Mouse (Mus musculus): Measurements from ENCODE around the gene Tmem223.

GRCm38 (mm10) chr19:8760757-8761156, 10.0 kb upstream of the Tmem223 start:
- no peak for TF ChIP-seq EP300 (IDR thresholded peaks at IDR 0.05; ENCODE audit: insufficient read depth, low read depth, low read length)
- peak; percentile 1 for TF ChIP-seq CTCF (IDR thresholded peaks at IDR 0.05; ENCODE audit: low read depth, low read length)

Measured in ES-Bruce4 (cell line).